Mouse (Mus musculus) left cerebral cortex, postnatal 4 days (tissue): Measurements from ENCODE around the gene Slc22a22. TPM values are rescaled to one million over a fixed set of nuclear protein-coding genes. Genes with fewer than 3 reads are reported as not detected.
"Not testable (repeated sequence)": the region's sequence is repeated elsewhere in the genome, so short reads cannot be mapped to it uniquely, and the experiment has no call there.

Experiments
- DNase-seq: peaks from one replicate; pipeline ENCODE4 v3.0.0-alpha.2; 2022
- intact Hi-C: fragments of 180-260 bp; cut with DNase I; formaldehyde crosslinking; loops from one replicate; pipeline ENCODE4 v1.15.1; 2025
- total RNA-seq, 2 experiments: library from RNA; stranded (reverse); gene quantifications; 2 replicates each; pipeline ENCODE4 v1.2.3; 2021

Slc22a22 gene
- total RNA-seq, 2 experiments from 2014 or later: not detected

DNA sequence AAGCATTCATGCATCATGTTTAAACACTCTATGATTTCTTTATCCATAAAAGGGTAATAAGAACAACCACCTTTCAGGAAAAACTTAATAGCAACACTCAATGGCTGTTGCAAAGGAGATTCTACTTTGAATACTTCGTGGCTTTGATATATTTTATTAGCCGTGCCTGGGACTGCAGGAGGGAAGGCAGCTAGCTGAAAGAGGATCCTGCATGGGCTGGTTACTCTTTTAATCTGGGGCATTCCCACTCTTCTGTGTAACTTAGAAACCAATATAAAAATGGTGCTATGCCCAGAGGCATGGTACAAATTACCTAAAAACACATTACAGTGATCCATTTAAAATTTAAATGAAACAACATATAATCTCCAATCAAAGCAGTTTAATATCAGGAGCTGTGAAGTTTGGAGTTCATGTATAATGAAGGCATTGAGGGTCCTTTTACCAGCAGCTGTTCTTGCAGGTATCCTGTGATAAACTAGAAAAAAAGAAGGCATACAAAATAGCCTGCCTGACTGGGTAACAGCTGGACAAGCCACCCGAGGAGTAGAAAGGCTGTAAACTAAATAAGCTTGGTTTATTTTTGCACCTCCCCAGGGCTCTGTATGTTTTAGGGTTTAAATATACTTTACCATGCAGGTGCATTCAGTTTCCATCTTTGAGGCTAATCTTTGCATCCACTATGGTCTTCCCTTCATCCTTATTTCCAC lies 78.8 kb downstream of the Slc22a22 start:
- DNase-seq: no peak
- intact Hi-C loops: no loop called here

- intact Hi-C loops: no loop called here
- no peak for DNase-seq
Measured at GRCm38 (mm10) chr15:57394053-57394452, 83.4 kb downstream of the Slc22a22 start.

GRCm38 (mm10) chr15:57380381-57380780 lies 97.0 kb downstream of the Slc22a22 start:
- intact Hi-C loops: no loop called here
- DNase-seq: no peak

DNA sequence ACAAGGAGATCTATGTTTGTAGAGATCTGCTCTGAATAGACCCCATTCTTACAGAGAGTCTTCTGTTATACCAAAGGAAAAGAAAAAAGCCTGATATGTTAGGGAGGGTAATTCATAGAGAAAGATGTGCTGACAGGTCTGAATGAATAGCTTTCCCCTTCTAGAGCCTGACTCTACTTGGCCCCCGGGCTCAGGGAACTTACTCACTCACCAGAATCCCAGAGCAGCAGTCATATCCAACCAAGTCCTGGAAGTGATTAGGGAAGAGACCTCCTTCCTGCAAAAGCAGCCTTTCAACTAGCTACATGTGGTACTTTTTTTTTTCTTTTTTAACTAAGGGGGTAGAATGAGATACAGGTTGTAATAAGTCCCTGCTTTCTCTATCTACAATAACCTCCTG lies 111.0 kb downstream of the Slc22a22 start:
- intact Hi-C loops: no loop called here
- no peak for DNase-seq

DNA sequence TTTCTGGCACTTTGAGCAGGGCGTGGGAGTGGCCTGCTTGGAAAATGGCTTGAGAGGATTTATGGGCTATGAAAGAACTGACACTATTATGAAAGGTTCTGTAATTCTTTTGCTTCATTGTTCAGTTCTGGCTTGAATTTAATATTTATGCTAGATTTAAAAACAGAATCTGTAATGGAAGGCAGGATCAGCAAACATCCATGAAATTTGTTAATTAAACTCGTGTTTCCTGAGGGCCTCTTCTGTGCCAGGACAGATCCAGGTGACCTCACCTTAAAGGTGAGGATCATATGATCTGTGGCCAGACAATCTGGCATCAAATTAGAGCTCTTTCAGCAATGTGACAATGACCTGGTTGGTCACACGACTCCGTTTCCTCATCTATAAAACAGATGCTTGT lies 122.1 kb downstream of the Slc22a22 start:
- intact Hi-C loops: no loop called here
- DNase-seq: no peak

GRCm38 (mm10) chr15:57340499-57340898 lies 136.9 kb downstream of the Slc22a22 start:
- intact Hi-C loops: no loop called here
- DNase-seq: peak; percentile 16

GRCm38 (mm10) chr15:57331326-57331725 lies 146.1 kb downstream of the Slc22a22 start:
- no peak for DNase-seq
- intact Hi-C loops: no loop called here

DNA sequence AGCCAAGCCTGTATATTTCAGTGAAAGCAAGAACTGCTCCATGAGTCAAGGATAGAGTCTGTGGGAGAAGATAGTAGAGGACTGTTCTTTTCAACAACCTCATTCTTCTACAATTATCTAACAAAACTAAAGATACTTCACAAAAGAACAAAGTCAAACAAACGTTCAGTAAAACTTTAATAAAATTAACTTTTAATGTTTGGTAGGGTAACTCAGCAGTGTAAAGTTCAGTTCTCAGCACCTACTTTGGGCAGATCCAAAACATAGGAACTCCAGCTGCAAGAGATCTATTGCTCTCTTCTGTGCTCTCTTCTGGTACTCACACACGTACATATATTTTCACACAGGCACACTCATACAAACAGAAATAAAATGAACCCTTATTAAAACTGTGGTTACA lies 159.4 kb downstream of the Slc22a22 start:
- no peak for DNase-seq
- intact Hi-C loops: no loop called here

GRCm38 (mm10) chr15:57316486-57316885 lies 160.9 kb downstream of the Slc22a22 start:
- intact Hi-C loops: no loop called here
- DNase-seq: no peak

DNA sequence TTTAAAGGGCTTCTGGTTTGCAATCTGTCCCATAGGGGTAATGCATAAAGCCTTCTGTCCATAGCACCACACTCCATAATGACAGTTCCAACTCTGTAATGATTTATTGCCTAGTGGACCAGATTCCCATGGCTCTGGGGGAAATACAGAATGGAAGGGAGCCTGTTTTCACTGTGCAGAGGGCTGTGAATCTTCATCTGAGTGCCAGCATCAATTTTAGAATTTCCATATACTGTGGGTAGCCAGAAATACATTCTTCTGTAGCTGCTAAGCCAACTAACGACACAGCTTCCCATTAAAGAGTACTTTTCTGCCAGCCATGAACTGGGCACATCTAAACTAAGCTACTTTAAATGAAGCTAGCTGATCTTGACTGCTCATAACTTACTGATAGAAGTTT lies 174.7 kb downstream of the Slc22a22 start:
- intact Hi-C loops: no loop called here
- no peak for DNase-seq

DNA sequence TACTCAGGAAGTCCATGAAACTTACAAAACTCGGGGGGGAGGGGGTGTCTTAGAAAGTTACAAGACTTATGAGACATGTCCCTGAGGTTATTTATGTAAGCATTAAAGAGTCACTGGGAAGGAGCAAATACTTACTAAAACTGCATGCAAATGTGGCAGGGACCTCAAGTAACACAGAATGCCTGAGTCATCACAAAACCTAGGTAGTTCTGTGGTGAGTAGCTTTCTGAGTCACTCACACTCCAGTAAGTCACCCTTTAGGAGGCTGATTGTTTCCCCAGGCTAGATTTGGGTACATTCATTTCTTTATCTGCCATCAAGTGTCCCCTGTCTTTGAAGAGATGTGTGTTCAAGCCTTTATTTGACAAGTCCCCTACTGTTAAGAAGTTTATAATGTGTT lies 198.9 kb downstream of the Slc22a22 start:
- intact Hi-C loops: no loop called here
- DNase-seq: no peak

GRCm38 (mm10) chr15:57276411-57276810 lies 201.0 kb downstream of the Slc22a22 start:
- intact Hi-C loops: no loop called here

GRCm38 (mm10) chr15:57240061-57240460 lies 237.4 kb downstream of the Slc22a22 start:
- DNase-seq, intact Hi-C loops: not testable (repeated sequence)

More at GRCm38 (mm10) chr15:57276411-57276810, 201.0 kb downstream of the Slc22a22 start:
- DNase-seq: no peak

- intact Hi-C loops: no loop called here
Measured at GRCm38 (mm10) chr15:57230439-57230838, 247.0 kb downstream of the Slc22a22 start.

DNA sequence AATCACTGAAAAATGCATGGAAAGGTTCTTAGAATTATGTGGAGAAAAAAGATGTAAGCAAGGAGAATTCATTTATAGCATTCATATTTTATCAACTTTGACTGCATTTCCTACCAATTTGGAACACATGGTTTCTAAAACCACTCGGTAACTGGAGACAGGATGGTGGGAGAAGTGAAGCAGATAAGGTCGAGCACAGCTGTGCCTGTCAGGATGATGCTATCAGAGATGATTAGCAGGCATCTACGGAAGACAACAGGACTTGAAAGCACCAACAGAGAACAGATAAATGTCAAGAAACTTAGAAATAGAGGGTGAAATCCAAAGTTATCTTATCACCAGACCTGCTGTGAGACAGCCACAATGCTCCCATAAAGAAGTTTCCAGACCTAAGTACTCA lies 272.1 kb downstream of the Slc22a22 start:
- intact Hi-C loops: no loop called here
- no peak for DNase-seq

More at GRCm38 (mm10) chr15:57230439-57230838, 247.0 kb downstream of the Slc22a22 start:
- no peak for DNase-seq

GRCm38 (mm10) chr15:57204444-57204930 lies 272.9 kb downstream of the Slc22a22 start:
- DNase-seq: no peak
- intact Hi-C loops: no loop called here
